Mouse (Mus musculus) c-Kit-negative CD71-positive TER-119-positive erythroid progenitor cells, embryonic 14.5 days (primary cell): ENCODE data around the gene Tpbpb.
"Not testable (repeated sequence)": the region's sequence is repeated elsewhere in the genome, so short reads cannot be mapped to it uniquely, and the experiment has no call there.

Experiments used
- DNase-seq: peaks from one replicate; pipeline ENCODE4 v3.0.0-alpha.2; 2013; ENCODE audit warnings: low read depth, low spot score

The Tpbpb gene

DNA sequence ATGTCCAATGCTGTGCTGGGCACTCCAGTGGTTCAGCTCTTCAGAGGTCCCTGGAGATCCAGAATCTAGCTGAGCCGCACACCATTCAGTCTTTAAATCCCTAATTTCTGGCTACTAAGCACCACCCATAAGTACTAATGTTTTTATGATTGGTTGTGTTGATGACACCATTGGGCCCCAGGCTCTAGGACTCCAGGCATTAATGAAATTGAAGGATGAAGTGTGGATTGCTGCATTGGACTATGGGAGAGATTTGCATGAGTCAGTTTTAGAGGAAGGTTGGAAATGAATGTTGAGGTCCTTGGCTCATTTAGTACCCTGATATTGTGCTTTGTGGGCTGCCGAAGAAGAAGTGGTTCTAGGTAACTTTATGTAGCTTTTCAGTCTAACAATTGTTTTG is at the start of gene Tpbpb:
TSS of gene Tpbpb (minus strand) at position 101 of the 400 bp plus-strand sequence.
- DNase-seq, result not testable (repeated sequence)

DNA sequence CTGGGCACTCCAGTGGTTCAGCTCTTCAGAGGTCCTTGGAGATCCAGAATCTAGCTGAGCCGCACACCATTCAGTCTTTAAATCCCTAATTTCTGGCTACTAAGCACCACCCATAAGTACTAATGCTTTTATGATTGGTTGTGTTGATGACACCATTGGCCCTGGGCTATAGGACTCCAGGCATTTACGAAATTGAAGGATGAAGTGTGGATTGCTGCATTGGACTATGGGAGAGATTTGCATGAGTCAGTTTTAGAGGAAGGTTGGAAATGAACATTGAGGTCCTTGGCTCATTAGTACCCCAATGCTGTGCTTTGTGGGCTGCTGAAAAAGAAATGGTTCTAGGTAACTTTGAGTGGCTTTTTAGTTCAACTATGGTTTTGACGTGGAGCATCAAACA is 37.2 kb upstream of the Tpbpb start, which contains the start of gene Tpbpa:
TSS of gene Tpbpa (minus strand) at position 101 of the 400 bp plus-strand sequence.
- not testable (repeated sequence) for DNase-seq

DNA sequence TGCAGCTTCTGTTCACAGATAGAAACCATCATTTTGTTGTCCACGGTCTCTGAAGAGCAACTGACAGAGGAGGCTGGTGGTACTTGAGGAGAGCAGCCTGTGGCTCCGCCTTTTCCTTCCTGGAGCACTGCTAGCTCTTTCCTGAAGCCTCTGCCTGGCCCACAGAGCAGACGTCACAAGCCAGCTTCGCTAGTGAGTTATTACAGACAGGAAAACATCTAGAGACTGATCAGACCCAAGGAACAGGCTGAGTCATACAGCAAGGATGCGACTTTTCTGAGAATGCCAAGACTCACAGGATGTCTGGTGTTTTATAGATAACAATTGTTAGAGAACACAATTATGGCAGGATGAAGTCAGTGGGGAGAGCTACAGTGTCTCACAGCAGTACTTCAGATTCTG is 31.8 kb upstream of the Tpbpb start, which contains the start of the genes Gm49391 and Ctla2a:
TSS of gene Gm49391 (minus strand) at position 72 of the 402 bp plus-strand sequence.
TSS of gene Ctla2a (minus strand) at position 126 of the 402 bp plus-strand sequence.
- no peak for DNase-seq

DNA sequence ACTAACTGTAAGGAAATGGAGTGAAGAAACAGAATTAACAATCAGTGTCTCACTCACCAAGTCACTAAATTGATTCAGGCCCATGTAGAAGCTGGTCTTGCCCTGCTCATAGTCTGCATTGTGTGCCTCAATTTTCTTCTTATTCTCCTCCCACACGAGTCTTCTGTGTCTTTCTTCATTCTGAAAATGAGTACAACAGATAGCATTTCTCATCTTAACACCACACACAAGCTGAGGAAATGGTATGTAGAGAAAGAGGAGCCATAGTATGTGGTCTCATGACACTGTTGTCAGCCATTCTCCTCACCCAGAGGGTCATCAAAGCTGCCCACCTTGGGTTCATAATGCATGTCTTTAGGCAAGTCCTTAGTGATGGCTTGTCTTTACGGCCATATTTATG is 30.8 kb upstream of the Tpbpb start, which contains the start of gene Gm49393:
TSS of gene Gm49393 (minus strand) at position 101 of the 400 bp plus-strand sequence.
- DNase-seq, result not testable (repeated sequence)

DNA sequence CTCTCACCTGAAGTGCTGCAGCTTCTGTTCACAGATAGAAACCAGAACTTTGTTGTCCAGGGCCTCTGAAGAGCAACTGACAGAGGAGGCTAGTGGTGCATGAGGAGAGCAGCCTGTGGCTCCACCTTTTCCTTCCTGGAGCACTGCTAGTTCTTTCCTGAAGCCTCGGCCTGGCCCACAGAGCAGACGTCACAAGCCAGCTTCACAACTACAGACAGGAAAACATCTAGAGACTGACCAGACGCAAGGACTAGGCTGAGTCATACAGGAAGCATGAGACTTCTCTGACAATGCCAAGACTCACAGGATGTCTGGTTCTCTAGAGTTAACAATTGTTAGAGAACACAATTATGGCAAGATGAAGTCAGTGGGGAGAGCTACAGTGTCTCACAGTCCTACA is 7.4 kb downstream of the Tpbpb start, which contains the start of gene Ctla2b:
TSS of gene Ctla2b (minus strand) at position 120 of the 400 bp plus-strand sequence.
- no peak for DNase-seq

DNA sequence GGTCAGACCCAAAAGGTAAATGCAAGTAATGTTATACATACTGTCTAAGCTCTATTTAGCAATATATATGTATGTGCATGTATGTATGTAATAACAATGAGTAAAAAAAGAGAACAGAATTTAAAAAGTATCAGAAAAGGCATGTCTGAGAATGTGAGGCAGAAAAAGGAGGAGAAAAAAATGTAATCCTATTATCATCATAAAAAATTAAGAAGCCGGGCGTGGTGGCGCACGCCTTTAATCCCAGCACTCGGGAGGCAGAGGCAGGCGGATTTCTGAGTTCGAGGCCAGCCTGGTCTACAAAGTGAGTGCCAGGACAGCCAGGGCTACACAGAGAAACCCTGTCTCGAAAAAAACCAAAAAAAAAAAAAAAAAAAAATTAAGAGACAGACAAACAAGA is 7.9 kb downstream of the Tpbpb start, which contains the start of gene Gm49392:
TSS of gene Gm49392 (minus strand) at position 101 of the 400 bp plus-strand sequence.
- DNase-seq, result not testable (repeated sequence)

DNA sequence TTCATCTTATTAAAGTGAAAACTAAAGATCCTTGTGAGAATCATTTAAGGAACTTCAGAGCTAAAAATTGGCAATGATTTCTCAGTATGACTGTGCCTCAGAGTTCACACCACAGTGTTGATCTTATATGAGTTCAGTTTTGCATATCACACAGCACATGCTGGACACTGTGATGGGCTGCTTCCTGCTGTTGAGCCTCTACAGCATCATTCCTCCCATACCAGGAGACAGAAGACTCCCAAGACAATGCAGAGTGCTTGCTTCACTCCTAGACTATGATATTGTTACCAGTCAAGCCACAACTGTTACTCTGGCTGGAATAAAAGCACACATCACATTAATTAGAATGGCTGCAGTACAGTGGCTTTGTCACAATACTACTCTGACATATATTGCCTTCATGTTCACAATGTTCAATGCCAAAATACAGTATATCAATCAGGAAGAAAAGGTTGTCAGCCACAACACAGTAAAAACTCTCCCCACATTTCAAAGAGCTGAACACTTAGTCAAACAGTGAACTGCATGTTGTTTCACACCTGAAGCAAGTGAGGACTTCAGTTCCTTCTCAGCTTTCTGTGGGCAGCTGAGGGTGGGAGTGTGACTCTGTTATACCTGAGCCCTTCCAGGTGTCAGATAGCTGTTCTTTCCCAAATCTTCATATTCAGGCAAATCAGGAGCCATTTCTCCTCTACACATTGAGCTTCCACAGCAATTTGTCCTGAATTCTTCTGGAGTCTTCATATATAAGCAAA is 9.1 kb downstream of the Tpbpb start:
- no peak for DNase-seq

DNA sequence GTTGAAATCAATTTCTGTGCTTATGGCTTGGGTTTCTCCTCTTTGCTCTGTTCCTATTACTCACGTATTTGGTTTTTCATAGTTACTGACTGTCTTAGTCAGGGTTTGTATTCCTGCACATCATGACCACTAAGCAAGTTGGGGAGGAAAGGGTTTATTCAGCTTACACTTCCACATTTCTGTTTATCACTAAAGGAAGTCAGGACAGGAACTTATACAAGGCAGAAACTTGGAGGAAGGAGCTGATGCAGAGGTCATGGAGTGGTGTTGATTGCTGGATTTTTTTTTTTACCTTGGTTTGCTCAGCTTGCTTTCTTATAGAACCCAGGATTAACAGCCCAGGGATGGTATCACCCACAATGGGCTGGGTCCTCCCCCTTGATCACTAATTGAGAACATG is 12.4 kb downstream of the Tpbpb start:
- no peak for DNase-seq

DNA sequence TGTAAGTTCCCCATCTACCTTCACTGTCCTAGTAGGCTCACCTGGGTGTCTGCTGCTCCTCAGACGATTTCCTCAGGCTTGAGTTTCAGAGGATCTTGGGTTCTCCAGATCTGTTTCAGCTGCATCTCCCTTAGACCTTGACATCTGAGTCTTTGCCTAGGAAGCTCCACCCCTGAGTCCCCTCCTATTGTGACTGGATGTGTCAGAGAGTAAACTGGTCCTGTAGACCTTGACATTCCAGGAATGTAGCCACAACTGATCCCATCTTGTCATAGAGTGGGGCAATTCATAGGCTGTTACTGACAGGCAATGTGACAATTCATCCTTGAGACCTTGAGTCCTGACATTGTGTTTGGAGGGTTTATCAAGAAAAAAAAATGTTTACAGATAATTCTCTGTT is 40.4 kb downstream of the Tpbpb start, which contains the start of gene 4930486L24Rik:
TSS of gene 4930486L24Rik (minus strand) at position 195 of the 400 bp plus-strand sequence.
- no peak for DNase-seq
